Mouse (Mus musculus) B cell, adult 2 months (primary cell): ENCODE data around the gene Defb22.

Experiments
- DNase-seq, 2 experiments: peaks; one replicate each; pipeline ENCODE4 v3.0.0; 2022

The Defb22 gene

DNA sequence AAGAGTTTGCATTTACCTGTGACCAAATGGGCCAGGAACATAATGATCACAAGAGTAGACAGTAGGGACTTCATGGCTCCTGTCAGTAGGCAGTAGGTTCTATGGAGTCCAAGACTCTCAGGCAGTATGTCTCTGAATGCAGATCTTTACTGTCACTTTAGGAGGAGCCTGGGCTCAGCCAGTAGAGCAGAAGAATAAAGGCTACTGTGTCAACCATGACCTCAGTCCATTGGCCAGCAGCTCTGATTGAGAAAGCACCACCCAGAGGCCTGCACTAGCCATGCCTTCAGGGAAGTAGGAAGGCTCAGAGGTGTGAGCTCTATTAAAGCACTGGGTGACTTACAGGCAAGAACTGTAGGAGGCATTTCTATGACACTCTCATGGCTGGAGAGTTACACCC lies at the start of gene Defb22:
TSS of gene Defb22 (minus strand) at position 101 of the 400 bp plus-strand sequence.
- DNase-seq: no peak

DNA sequence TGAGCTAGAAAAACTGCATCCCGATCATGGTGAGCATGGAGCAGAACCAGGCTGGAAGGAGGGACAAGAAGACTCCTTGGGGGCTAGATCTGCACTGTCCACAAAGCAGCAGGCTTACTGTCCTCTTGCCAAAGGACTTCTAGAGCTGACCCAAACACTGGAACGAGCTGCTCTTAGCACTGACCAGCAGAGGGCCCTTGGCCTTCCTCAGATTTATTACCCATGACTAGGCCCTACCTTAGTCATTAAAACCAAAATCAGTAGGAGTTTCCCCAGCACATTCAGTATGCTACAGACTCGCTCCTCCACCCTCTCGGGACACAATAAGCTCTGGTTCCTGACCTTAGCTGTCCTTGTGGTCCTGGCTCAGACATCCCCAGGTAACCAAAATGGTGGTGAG lies 28.0 kb upstream of the Defb22 start, which contains the start of gene Defb28:
TSS of gene Defb28 (plus strand) at position 275 of the 400 bp plus-strand sequence.
- no peak for DNase-seq

DNA sequence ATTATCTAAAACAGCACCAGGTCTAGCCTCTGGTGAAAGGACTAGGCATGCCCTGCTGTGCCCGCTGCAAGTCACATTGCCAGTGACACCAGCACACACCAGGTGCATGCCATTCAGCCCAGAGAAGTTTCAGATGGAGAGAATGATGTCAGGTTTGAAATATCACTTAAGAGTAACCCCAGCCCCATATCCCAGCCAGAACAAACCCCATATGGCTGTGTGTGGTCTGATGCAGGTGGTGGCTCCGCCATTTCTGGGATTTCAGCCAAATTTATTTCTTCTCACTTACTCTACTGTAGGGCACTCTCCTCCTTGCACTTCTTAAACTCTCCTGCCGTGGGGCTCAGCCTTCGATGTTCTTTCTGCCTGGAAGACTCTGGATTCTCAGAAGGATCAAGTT lies 26.1 kb upstream of the Defb22 start:
- no peak for DNase-seq

DNA sequence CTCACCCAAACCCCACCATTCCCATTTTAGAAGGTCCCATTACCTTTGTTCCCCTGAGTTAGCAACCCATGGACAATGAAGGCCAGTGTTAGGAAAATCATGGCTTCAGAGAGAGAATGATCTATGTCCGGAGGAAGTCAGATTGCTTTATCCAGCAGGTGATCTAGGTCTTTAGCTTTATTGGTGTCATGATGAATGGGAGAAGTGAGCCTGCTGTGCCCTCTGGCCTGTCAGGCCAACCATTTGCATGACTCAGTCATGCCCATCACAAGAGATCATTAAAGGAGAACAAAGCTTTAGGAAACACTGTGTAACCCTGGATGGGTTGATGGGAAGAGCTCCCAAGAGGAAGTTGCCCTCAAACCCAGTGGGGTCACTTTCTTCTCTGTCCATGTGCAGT lies 21.7 kb upstream of the Defb22 start, which contains the start of gene Defb26:
TSS of gene Defb26 (minus strand) at position 101 of the 400 bp plus-strand sequence.
- DNase-seq: no peak

DNA sequence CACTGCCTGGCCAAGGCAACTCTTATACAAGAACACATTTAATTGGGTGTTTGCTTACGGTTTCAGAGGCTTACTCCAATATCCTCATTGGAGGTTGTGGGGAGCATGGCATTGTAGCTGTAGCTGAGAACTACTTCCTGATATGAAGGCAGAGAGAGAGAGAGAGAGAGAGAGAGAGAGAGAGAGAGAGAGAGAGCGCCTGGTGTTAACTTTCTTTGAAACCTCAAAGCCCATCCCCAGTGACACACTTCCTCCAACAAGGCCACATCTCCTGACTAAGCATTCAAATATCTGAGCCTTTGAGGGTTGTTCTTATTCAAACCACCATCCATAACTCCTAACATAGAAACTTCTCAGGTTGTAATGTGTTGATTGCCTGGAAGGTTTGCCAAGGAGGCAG lies 14.0 kb upstream of the Defb22 start:
- no peak for DNase-seq

DNA sequence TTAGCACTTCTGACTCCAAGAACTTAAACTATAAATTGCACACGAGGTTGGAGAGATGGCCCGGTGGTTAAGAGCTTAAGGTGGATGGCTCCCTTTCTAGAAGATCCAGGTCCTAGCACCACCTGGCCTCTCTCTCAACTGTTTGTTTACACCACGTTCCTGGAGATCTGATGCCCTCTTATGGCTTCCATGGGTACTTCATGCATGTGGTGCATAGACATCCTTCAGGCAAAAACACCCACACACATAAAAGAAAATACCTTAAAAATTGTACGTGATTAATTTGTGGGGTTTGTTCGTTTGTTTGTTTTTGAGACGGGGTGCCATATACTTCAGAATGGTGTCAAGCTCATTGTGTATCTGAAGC lies 10.9 kb upstream of the Defb22 start:
- DNase-seq: no peak

DNA sequence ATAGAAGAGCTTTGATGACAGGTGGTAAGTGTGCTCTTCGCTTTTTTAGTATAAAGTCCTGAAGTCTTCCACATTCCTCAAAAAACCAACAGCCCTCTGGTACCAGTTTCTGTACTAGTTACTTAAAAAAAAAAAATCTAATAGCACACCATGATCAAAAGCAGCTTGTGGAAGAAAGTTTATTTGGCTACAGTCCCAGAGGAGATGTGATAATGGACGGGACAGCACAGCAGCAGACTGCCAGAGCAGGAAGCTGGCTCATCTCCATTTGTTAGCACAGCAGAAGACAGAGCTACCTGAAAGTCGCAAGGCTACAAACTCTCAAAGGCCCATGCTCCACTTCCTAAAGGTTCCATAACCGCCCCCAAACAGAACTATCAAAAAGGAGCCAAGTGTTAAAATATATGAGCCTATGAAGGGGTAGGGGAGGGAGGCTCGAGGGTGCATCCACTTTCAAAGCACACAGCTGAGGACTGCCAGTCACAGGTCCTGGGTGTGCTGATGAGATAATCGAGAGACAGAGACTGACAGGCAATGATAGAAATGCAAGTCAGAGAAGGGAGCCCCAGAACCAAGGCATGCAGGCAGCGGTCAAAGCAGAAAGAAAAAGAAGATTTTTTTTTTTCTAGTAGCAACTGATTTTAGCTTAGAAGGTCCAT lies 10.4 kb upstream of the Defb22 start:
- DNase-seq: no peak

DNA sequence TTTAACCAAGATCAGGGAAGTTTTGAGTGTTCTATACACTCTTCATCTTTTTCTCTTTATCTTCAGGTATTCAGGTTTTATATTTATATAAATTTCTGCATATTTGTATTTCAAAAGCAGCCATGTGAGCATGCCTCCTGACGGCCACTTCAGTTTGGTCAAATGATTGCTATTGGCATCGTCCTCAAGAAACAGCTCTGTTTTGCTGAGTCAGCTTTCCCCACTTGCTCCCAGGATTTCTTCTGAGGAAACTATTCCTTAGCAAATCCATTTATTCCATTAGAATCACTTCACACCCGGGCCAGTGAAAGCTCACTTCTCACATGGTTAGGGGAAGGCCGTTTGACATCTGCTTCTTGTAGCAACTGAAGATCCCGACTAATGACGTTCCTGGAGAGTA lies 8.1 kb upstream of the Defb22 start:
- DNase-seq: no peak

DNA sequence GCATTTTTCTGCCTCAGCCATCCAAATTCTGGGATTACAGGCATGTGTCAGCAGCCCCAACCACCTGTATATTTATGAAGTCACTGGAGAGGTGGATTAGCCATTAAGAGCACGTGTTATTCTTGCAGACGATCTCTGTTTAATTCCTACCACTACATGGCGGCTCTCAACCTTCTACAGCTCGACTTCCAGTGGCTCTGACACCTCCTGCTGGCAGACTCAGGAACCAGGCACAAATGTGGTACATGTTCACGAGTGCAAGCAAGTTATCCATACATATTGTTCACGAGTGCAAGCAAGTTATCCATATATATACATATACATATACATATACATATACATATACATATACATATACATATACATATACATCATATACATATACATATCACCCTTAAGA lies 3.2 kb upstream of the Defb22 start:
- DNase-seq: no peak

DNA sequence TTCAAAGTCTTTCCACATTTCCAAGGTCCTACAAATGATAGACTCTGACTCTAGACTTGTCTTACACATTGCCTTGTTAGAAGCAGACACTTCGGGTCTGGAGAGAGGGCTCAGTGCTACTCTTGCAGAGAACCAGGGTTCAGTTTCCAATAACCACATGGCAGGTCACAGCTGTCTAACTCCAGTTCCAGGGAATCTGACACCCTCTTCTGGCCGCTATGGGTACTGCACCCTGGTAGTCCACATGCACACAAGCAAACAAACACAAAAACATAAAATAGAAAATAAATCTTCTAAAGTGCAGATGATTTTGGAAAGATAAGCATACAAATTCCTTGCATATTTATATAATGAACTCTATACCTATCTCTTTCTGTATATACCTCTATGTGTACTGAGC lies 2.9 kb downstream of the Defb22 start:
- DNase-seq: peak; percentile 11 to 27

DNA sequence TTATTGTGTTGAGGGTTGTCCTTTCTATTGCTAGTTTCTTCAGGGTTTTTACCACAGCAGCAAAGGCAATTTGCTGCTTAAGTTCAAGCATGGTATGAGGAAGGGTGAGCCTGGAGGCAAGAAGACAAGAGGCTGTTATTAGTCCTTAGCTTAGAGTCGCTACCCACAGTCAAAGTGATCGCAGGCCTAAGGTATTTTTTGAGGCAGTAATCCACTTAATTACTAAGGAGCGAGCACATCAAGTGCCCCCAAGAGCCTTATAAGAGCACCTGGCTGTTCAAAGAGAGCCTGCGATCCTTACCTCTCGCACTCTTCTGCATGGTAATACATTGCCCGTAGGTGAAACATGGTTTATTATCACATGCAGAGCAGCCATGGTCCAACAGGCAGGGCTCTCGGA lies 8.2 kb downstream of the Defb22 start:
- DNase-seq: no peak

DNA sequence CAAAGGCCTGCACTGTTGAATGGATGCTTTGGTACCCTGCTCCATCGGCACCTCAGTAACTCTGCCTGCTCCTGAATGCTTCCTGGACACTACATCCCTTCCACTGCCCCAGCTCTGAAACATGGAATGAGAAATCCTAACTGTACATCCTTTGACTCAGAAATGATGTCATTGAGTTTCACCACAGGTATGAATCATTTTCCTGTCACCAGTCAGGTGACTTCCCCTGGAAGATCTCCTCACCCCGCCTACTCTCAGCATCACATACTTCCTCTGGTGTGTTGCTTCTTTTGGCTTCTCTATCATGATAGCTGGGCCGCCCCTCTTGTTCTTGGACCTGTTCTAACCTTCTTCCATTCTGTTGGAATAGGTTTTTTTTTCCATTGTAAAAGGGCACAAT lies 9.1 kb downstream of the Defb22 start:
- no peak for DNase-seq

DNA sequence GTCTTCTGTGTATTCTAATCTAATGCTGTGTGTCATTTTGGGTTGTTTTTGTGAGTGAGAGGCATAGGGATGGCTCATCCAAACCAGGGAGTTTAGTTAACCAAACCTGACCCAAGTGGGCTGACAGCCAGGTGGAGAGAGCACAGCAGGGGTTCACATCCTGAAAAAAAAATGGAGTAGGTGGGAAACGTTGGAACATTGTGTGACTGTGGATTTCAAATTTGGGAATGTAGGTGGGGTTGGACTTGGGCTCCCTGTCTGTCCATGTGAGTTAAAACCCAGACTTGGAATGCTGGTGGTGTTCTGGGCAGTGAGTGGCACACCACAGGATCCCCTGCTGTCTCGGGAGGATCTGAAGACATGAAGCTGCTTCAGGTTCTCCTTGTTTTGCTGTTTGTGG lies 13.2 kb downstream of the Defb22 start, which contains the start of gene Defb20:
TSS of gene Defb20 (plus strand) at position 301 of the 400 bp plus-strand sequence.
- no peak for DNase-seq

DNA sequence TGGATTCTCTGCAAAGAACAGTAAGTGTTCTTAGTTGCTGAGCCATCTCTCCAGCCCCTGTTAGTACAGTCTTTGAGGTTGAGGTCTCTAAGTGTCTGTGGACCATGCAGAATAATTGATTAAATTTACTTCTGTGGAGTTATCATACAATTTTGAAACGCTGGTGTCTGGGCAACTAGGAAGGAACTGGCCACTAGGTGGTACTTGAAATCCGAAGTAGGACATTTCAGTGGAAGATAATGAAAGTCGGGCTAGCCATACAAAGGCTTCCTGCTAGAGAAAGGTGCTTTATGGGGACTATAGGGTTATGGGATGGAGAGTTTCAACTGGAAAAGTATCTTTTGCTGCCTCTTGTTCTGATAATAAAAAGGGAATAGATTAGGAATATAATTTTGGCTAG lies 17.5 kb downstream of the Defb22 start:
- no peak for DNase-seq

DNA sequence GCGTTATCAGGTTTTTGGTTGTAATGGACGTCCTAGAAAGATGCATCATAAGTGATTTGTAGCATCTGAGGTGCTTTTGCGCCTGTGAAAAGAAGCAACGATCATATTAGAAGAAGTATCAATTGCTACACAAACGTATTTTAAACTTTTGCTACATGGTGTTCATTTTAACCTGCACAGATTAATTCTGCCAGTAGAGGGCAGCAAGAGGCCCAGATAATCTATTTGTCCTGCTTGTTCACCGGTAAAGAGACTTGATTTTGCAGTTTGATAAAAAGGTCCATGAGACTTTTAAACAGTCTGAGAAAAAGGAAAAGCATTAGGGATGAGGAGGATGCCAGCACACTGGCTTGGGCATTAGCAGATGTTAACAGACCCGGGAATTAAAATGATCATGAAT lies 19.0 kb downstream of the Defb22 start:
- peak; percentile 53 for DNase-seq

DNA sequence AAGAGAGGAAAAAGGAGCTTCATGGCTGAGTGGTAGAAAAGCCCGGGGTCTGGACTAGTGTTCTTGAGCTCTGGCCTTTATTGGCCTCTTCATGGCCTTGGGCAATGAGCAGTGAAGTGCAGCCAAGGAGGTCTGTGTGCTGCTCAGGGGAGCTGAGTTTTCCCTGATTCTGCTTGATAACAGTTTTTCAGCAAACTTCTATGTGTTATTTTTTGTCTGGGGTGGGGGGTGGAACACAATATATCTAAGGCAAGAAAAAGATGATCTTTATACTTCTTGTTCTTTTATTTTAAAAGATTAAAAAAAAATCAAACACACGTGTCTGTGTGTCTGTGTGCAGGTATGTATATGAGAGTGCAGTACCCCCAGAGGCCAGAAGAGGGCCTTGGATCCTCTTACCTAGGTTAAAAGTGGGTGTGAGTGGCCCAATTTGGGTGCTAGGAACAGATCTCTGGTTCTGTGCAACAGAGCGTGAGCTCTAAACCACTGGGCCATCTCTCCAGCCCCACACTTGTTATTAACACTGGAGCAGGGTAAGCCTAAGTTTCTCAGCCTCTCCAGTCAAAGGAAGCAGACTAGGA lies 25.3 kb downstream of the Defb22 start, which contains the start of gene Defb23:
TSS of gene Defb23 (minus strand) at position 51 of the 581 bp plus-strand sequence.
- no peak for DNase-seq

DNA sequence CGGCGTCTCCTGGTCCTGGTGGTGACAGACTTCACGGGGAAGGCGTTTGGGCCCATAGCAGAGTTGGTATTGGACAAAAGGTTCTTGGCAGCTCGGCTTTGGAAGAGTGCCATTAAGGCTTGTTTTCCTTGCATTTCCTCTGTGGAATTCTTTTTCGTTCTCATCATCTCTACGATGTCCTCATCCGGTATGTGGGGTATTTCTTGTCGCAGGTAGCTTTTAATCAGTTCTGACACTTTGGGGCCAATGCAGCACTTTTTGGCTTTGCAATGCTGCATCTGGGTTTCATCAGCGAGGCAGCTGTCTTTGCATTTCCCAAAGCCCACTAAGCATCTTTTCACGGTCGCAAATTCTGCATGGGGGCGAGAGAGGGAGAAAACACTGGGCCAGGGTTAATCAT lies 30.7 kb downstream of the Defb22 start:
- no peak for DNase-seq

DNA sequence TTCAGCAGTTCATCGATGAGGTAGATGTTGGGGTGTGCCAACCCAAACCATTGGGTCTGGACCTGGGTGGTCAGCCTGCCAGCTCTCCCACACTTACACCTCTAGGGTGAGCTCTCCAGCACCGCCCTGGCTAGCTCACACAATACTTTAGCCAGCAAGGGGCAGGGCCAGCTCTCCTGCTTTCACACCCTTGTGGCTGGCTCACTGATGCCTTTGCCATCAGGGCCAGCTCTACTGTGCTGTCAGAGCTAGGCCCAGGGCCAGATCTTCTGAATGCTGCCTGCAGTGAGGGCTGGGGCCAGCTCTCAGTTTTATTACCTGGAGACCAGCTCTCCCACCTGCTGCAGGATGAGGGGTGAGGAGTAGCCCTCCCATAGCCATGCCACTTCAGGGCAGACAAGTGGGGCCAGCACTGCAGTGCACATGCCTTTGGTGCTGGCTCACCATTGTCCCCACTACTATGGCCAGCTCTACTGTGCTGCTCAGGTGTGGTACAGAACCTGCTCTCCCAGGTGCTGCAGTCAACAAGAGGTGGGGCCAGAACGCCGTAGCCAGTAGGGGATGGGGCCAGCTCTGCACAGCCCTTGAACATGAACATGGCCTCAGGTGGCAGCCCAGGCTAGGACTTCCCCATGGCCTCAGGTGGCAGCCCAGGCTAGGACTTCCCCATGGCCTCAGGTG lies 37.7 kb downstream of the Defb22 start:
- no peak for DNase-seq

DNA sequence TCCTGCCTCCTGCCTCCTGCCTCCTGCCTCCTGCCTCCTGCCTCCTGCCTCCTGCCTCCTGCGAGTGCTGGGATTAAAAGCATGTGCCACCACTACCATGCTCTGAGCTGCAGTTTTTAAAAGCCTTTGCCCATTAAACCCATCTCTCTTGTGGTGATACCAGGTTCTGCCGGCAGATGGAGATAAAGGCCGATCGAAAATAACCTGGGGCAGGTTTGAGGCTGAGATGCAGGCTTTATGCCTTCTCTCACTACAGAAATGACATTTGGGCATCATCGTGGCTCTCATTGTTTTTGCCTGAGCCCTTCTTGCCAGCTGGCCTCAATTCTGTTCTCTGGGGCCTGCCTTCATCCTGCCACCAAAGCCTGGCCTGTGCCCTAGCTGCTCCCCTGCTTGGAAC lies 39.7 kb downstream of the Defb22 start:
- DNase-seq: peak; percentile 44 to 59

DNA sequence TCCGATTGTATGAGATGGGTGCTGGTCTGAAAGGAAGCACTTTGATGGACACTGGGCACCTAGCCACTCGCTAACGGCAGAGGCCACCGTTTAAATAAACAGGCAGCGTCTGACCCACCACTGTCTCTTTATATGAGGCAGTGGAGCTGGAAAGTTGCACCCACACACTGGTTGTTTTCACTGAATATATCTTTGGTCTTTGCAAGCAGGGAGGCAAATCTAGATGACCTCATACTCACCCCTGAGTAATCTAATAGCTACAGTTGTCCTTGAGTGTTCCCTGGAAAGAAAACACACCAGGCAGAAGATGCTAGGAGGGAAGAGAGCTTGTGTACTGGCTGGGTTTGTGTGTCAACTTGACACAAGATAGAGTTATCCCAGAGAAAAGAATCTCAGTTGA lies 42.5 kb downstream of the Defb22 start:
- no peak for DNase-seq

DNA sequence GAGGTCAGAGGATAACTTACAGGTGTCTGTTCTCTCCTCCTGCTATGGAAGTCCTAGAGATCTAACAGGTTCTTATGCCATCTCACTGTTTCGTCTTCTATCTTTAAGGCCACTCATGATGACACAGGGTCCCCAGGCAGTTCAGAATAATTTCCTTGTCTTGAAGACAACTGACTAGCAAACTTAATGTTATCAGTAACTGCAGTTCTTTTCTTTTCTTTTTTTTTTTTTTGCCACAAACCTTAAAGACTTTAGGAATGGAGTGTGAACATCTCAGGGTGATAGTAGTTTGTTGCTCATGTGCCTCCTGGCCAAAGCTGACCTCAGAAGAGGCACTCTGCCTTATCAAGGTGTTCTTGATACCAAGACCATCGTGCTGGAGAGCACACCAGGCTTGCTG lies 43.3 kb downstream of the Defb22 start:
- no peak for DNase-seq

DNA sequence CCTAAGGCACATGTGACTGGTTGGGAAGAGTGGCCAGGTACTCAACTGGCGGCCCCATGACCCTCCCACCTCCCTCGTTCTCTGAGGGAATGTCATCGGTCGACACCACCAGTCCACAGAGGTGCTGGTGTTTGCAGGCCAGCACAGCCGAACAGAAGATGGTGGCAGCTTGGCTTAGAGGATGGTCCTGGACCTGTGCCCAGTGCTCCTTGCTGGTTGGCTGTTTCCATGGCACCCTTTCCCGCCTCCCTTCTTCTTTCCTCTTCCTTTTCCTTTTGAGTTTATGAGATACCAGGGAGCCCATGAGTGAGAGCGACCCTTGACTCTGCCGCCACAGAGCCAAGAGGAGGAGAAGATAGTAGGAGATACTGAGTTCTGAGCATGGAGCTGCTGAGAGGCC lies 46.7 kb downstream of the Defb22 start:
- no peak for DNase-seq

DNA sequence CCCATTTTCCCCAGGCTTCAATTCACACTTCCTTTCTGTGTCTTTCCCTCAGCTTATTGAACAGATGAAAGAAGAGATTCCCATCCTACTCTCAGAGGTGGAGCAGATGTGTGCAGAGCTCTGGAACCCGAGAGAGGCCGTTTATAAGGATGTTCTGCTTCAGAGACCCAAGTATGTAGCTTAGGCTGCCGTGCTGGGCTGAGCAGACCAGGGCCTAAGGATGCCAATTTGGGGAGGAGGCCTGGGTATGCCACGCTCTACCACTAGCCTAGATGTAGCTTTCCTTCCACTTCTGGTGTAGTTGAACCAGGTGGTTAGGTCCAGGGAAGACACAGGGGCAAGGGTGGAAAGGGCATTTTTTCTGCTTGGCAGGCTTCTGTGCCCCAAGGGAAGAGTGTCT lies 47.6 kb downstream of the Defb22 start:
- no peak for DNase-seq

DNA sequence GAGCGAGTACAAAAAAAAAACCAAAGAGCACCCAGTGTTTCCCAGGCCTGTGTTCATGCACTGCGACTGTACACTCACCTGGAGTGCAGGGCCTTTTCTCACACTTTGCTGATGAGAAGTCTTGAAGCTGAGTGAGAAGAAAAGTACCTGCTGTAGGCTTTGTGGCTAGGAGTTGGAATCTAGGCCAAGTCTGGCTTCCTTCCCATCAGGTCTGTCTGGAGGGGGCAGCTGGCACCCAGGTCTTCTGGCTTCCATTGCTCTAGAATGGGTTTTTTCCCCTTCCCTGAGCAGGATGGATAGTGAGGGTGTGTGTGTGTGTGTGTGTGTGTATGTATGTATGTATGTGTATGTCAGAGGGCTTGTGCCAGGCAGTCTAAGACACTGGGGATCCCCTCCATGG lies 50.1 kb downstream of the Defb22 start:
- DNase-seq: no peak
